Mouse (Mus musculus) CH12.LX (cell line): ENCODE measurements at regions not wholly inside any gene's neighbourhood (a gene's known extent, or its start where the extent isn't known, plus 50 kb on each side); places are given as distances from the start of the nearest gene placed in this dataset.

Source experiments
- DNase-seq: peaks from one replicate; pipeline ENCODE4 v3.0.0-alpha.2; 2013; ENCODE audit errors: extremely low read depth
- H3K27ac ChIP-seq: 2 replicates; pipeline ENCODE4 v1.5.1; 2012; ENCODE audit warnings: low read depth, mild to moderate bottlenecking, control low read depth, moderate library complexity; ENCODE audit not compliant: insufficient read depth
- H3K27me3 ChIP-seq: replicated peaks from 2 replicates; pipeline ENCODE3; 2012; ENCODE audit warnings: inconsistent platforms
- H3K36me3 ChIP-seq, 2 experiments: replicated peaks in 1 of 2; 2 replicates each; pipeline versions ENCODE3 to v1.6.1; 2012; ENCODE audit warnings: inconsistent platforms in 1 of 2, low read length in 1 of 2, mild to moderate bottlenecking in 1 of 2, mixed read lengths in 1 of 2, moderate library complexity in 1 of 2; ENCODE audit not compliant: control insufficient read depth in 1 of 2, insufficient read depth in 1 of 2
- H3K4me1 ChIP-seq, 2 experiments: 2 replicates each; pipeline ENCODE4 v1.6.1; 2012; ENCODE audit warnings: inconsistent platforms in 1 of 2, moderate library complexity in 1 of 2; ENCODE audit not compliant: insufficient read depth in 2 of 2, control insufficient read depth in 1 of 2
- H3K4me2 ChIP-seq: 2 replicates; pipeline ENCODE4 v1.6.1; 2012; ENCODE audit warnings: low read depth, mild to moderate bottlenecking, control low read depth; ENCODE audit not compliant: poor library complexity, insufficient read depth, severe bottlenecking
- H3K4me3 ChIP-seq, 3 experiments: fragments of 150-350 bp in 1 of 3; sonication (generic) in 1 of 3; replicated peaks in 1 of 3; 2 replicates each; pipeline versions ENCODE3 to v1.5.1; 2011 to 2012; ENCODE audit warnings: low read depth in 2 of 3, low read length in 2 of 3, mild to moderate bottlenecking in 2 of 3, moderate library complexity in 2 of 3, control low read depth in 1 of 3, improper control_type of control experiment in 1 of 3, inconsistent platforms in 1 of 3, mixed read lengths in 1 of 3; ENCODE audit not compliant: poor library complexity in 1 of 3
- H3K79me2 ChIP-seq: replicated peaks from 2 replicates; pipeline ENCODE4 v1.6.1; 2012; ENCODE audit warnings: mild to moderate bottlenecking, moderate library complexity; ENCODE audit not compliant: control insufficient read depth, poor library complexity, insufficient read depth, severe bottlenecking; ENCODE audit errors: extremely low read depth
- H3K9ac ChIP-seq: 2 replicates; pipeline ENCODE4 v1.6.1; 2012; ENCODE audit warnings: low read depth, mild to moderate bottlenecking, control low read depth, moderate library complexity; ENCODE audit not compliant: insufficient read depth
- H3K9me3 ChIP-seq: replicated peaks from 2 replicates; pipeline ENCODE3; 2012; ENCODE audit warnings: low read length, inconsistent platforms, mixed read lengths
- BHLHE40 ChIP-seq: IDR thresholded peaks from 2 replicates; pipeline ENCODE4 v1.6.1; 2011; ENCODE audit warnings: mild to moderate bottlenecking, low read depth, low read length, improper control_type of control experiment
- CHD1 ChIP-seq: IDR thresholded peaks from 2 replicates; pipeline ENCODE4 v1.6.1; 2012; ENCODE audit warnings: low read depth, low read length, improper control_type of control experiment, inconsistent platforms
- ELF1 ChIP-seq: IDR thresholded peaks from 2 replicates; pipeline ENCODE4 v1.6.1; 2014; ENCODE audit warnings: low read depth, mild to moderate bottlenecking, inconsistent platforms, low read length, improper control_type of control experiment
- ETS1 ChIP-seq: conservative IDR thresholded peaks from 2 replicates; pipeline ENCODE4 v1.6.1; 2012; ENCODE audit warnings: low read depth, mild to moderate bottlenecking, inconsistent platforms, low read length, improper control_type of control experiment, moderate library complexity
- GABPA ChIP-seq: IDR thresholded peaks from 2 replicates; pipeline ENCODE4 v1.6.1; 2012; ENCODE audit warnings: low read depth, low read length, improper control_type of control experiment, inconsistent platforms; ENCODE audit not compliant: insufficient replicate concordance
- HCFC1 ChIP-seq: IDR thresholded peaks from 2 replicates; pipeline ENCODE4 v1.6.1; 2012; ENCODE audit warnings: low read depth, mild to moderate bottlenecking, inconsistent platforms, low read length, improper control_type of control experiment
- IRF4 ChIP-seq: IDR thresholded peaks from 2 replicates; pipeline ENCODE4 v1.6.1; 2014; ENCODE audit warnings: low read depth, mild to moderate bottlenecking, inconsistent platforms, low read length, improper control_type of control experiment
- JUN ChIP-seq: IDR thresholded peaks from 2 replicates; pipeline ENCODE4 v1.6.1; 2011; ENCODE audit warnings: low read depth, mild to moderate bottlenecking, low read length, improper control_type of control experiment, moderate library complexity; ENCODE audit not compliant: insufficient read depth
- JUND ChIP-seq: conservative IDR thresholded peaks from 2 replicates; pipeline ENCODE4 v1.6.1; 2011; ENCODE audit warnings: low read depth, low read length, improper control_type of control experiment
- KAT2A ChIP-seq: IDR thresholded peaks from 2 replicates; pipeline ENCODE4 v1.6.1; 2012; ENCODE audit warnings: low read length, improper control_type of control experiment, inconsistent platforms; ENCODE audit not compliant: insufficient replicate concordance
- MAFK ChIP-seq: IDR thresholded peaks from 2 replicates; pipeline ENCODE4 v1.6.1; 2011; ENCODE audit warnings: low read length, improper control_type of control experiment; ENCODE audit not compliant: insufficient replicate concordance
- MAZ ChIP-seq: IDR thresholded peaks from 2 replicates; pipeline ENCODE4 v1.6.1; 2012; ENCODE audit warnings: low read depth, mild to moderate bottlenecking, inconsistent platforms, low read length, improper control_type of control experiment, moderate library complexity
- MXI1 ChIP-seq: IDR thresholded peaks from 2 replicates; pipeline ENCODE4 v1.6.1; 2011; ENCODE audit warnings: mild to moderate bottlenecking, low read depth, low read length, improper control_type of control experiment
- NRF1 ChIP-seq: IDR thresholded peaks from 2 replicates; pipeline ENCODE4 v1.6.1; 2014; ENCODE audit warnings: low read depth, mild to moderate bottlenecking, inconsistent platforms, low read length, improper control_type of control experiment, moderate library complexity
- PAX5 ChIP-seq: IDR thresholded peaks from 2 replicates; pipeline ENCODE4 v1.6.1; 2012; ENCODE audit warnings: low read length, inconsistent platforms, mixed read lengths
- RCOR1 ChIP-seq: conservative IDR thresholded peaks from 2 replicates; pipeline ENCODE4 v1.6.1; 2012; ENCODE audit warnings: low read depth, mild to moderate bottlenecking, inconsistent platforms, low read length, improper control_type of control experiment
- SIN3A ChIP-seq: IDR thresholded peaks from 2 replicates; pipeline ENCODE4 v1.6.1; 2012; ENCODE audit warnings: low read length, improper control_type of control experiment, inconsistent platforms
- TBP ChIP-seq: conservative IDR thresholded peaks from 2 replicates; pipeline ENCODE4 v1.6.1; 2011; ENCODE audit warnings: low read depth, low read length, improper control_type of control experiment
- TCF12 ChIP-seq: IDR thresholded peaks from 2 replicates; pipeline ENCODE4 v1.6.1; 2014; ENCODE audit warnings: low read depth, mild to moderate bottlenecking, inconsistent platforms, low read length, improper control_type of control experiment
- UBTF ChIP-seq: IDR thresholded peaks from 2 replicates; pipeline ENCODE4 v1.6.1; 2012; ENCODE audit warnings: low read depth, mild to moderate bottlenecking, inconsistent platforms, low read length, improper control_type of control experiment, moderate library complexity
- USF1 ChIP-seq: IDR thresholded peaks from 2 replicates; pipeline ENCODE4 v1.6.1; 2014; ENCODE audit warnings: low read depth, mild to moderate bottlenecking, inconsistent platforms, low read length, improper control_type of control experiment
- ZKSCAN1 ChIP-seq: IDR thresholded peaks from 2 replicates; pipeline ENCODE4 v1.6.1; 2012; ENCODE audit warnings: low read depth, inconsistent platforms, low read length, improper control_type of control experiment, borderline replicate concordance
- ZMIZ1 ChIP-seq: IDR thresholded peaks from 2 replicates; pipeline ENCODE4 v1.6.1; 2012; ENCODE audit warnings: low read depth, mild to moderate bottlenecking, inconsistent platforms, low read length, improper control_type of control experiment
- ZNF384 ChIP-seq: IDR thresholded peaks from 2 replicates; pipeline ENCODE4 v1.6.1; 2012; ENCODE audit warnings: low read depth, low read length, improper control_type of control experiment, inconsistent platforms
- dilution Hi-C: fragments of 300-500 bp; cut with MboI; formaldehyde crosslinking; loops from 2 replicates; pipeline ENCODE4 v1.14.3; 2020; ENCODE audit warnings: low sequenced_read_pairs; ENCODE audit not compliant: extremely low pct_unique_long_range_greater_than_20kb, extremely low pct_ligation_motif_present
- in situ Hi-C: fragments of 300-500 bp; cut with MboI; formaldehyde crosslinking; loops from 3 replicates; pipeline ENCODE4 v1.14.3; 2019; ENCODE audit warnings: low sequenced_read_pairs, low pct_ligation_motif_present, low pct_unique_long_range_greater_than_20kb, mixed read lengths

- Histone ChIP-seq H3K9me3 (no peaks in the 10 kb centered on the region), H3K27ac (no peak overlapping the region), H3K36me3 (no peaks in the 10 kb centered on the region), H3K27me3 (no peaks in the 10 kb centered on the region), H3K9ac (no peak overlapping the region), H3K4me1 (peaks cover 0 to 7% of the 10 kb centered on the region in 2 experiments; a peak in 1 of 4 replicates), H3K79me2 (no peaks in the 10 kb centered on the region), H3K4me3 (no peak overlapping the region), H3K4me2 (no peak overlapping the region)
- in situ Hi-C loops = no loop called here
- DNase-seq = no peak
- dilution Hi-C loops = no loop called here
- TF ChIP-seq HCFC1 (no peak), KAT2A (no peak), ELF1 (no peak), SIN3A (no peak), ZKSCAN1 (no peak), TCF12 (no peak), MXI1 (no peak), MAZ (no peak), ZNF384 (no peak), GABPA (no peak), BHLHE40 (no peak), JUN (no peak), USF1 (no peak), CHD1 (no peak), RCOR1 (no peak), TBP (no peak), UBTF (no peak)
Measured at GRCm38 (mm10) chr13:99679430-99679829, 163.1 kb upstream of the Map1b start.

GRCm38 (mm10) chr13:99676393-99676792, 160.1 kb upstream of the Map1b start:
- no peaks in the 10 kb centered on the region for H3K4me1 ChIP-seq
- dilution Hi-C loops = no loop called here
- H3K27ac ChIP-seq = no peak overlapping the region
- H3K9ac ChIP-seq = no peak overlapping the region
- TF ChIP-seq RCOR1 (no peak), JUN (no peak), CHD1 (no peak), ZMIZ1 (no peak), GABPA (no peak), MXI1 (no peak), PAX5 (no peak), MAFK (no peak), SIN3A (no peak), JUND (no peak), NRF1 (no peak), IRF4 (no peak), ETS1 (no peak), UBTF (no peak)
- no peaks in the 10 kb centered on the region for H3K36me3 ChIP-seq
- in situ Hi-C loops = no loop called here
- no peak overlapping the region for H3K4me3 ChIP-seq
- no peaks in the 10 kb centered on the region for H3K9me3 ChIP-seq
- no peaks in the 10 kb centered on the region for H3K27me3 ChIP-seq
- no peak for DNase-seq
- no peak overlapping the region for H3K4me2 ChIP-seq
- H3K79me2 ChIP-seq = no peaks in the 10 kb centered on the region
